Mouse (Mus musculus) cerebellum, adult 2 months (tissue): ENCODE data around the gene Snx33. TPM values are rescaled to one million over a fixed set of nuclear protein-coding genes. Genes with fewer than 3 reads are reported as not detected.

Experiments
- DNase-seq, 2 experiments: peaks; one replicate each; pipeline ENCODE4 v3.0.0; 2021
- H3K27ac ChIP-seq: fragments of 200-500 bp; 2 replicates; pipeline ENCODE4 v1.5.1; 2012; ENCODE audit warnings: low read length, control low read depth, inconsistent platforms; ENCODE audit not compliant: insufficient read depth
- H3K27me3 ChIP-seq: fragments of 200-500 bp; 2 replicates; pipeline ENCODE4 v1.6.1; 2012; ENCODE audit warnings: inconsistent platforms, mild to moderate bottlenecking, low read length, moderate library complexity; ENCODE audit not compliant: control insufficient read depth, insufficient read depth
- H3K4me1 ChIP-seq: fragments of 200-500 bp; 2 replicates; pipeline ENCODE4 v1.6.1; 2011; ENCODE audit warnings: low read length; ENCODE audit not compliant: control insufficient read depth, insufficient read depth
- H3K4me3 ChIP-seq: fragments of 200-500 bp; replicated peaks from 2 replicates; pipeline ENCODE3; 2011; ENCODE audit warnings: mild to moderate bottlenecking, low read depth, low read length, control low read depth; ENCODE audit not compliant: insufficient read depth
- CTCF ChIP-seq: fragments of 200-500 bp; IDR thresholded peaks from 2 replicates; pipeline ENCODE4 v1.5.1; 2011; ENCODE audit warnings: low read depth, mild to moderate bottlenecking, control low read depth, low read length, moderate library complexity, borderline replicate concordance; ENCODE audit not compliant: insufficient read depth
- POLR2A ChIP-seq: fragments of 200-500 bp; IDR thresholded peaks from 2 replicates; pipeline ENCODE4 v1.6.1; 2011; ENCODE audit warnings: low read length, control low read depth, borderline replicate concordance; ENCODE audit not compliant: insufficient read depth
- WGBS: fragments of 180-500 bp; shearing (Covaris S2); methylation state at CpG from one replicate; pipeline ENCODE4 v1.1.7; 2018; 5-methylcytosine and 5-hydroxymethylcytosine counted together
- polyA plus RNA-seq: library from polyadenylated mRNA; depleted of rRNA; stranded (reverse); fragments of >200 nt; gene quantifications from 2 replicates; pipeline ENCODE4 v1.2.3, GENCODE M21; 2012

The Snx33 gene
- polyA plus RNA-seq, 1 experiment, result 10.3 TPM

GRCm38 (mm10) chr9:56886601-56887000 is 41.6 kb downstream of the Snx33 start:
- DNase-seq, result no peak
- TF ChIP-seq CTCF (no peak), POLR2A (no peak)
- Histone ChIP-seq H3K4me3 (no peak overlapping the region), H3K4me1 (peaks cover under 1% of the 10 kb centered on the region), H3K27me3 (no peaks in the 10 kb centered on the region), H3K27ac (no peak overlapping the region)
- WGBS, result 91% methylated on average over 15 of the region's 15 CpGs

GRCm38 (mm10) chr9:56886113-56886512 is 42.1 kb downstream of the Snx33 start:
- no peaks in the 10 kb centered on the region for H3K27me3 ChIP-seq
- no peaks in the 10 kb centered on the region for H3K4me1 ChIP-seq
- TF ChIP-seq POLR2A (no peak), CTCF (no peak)
- H3K27ac ChIP-seq, result no peak overlapping the region
- DNase-seq, result no peak
- WGBS, result 62% methylated on average over 13 of the region's 13 CpGs
- H3K4me3 ChIP-seq, result no peak overlapping the region

- no peaks in the 10 kb centered on the region for H3K4me1 ChIP-seq
- 91% methylated on average over 4 of the region's 4 CpGs for WGBS
- no peaks in the 10 kb centered on the region for H3K27me3 ChIP-seq
- no peak for TF ChIP-seq CTCF
- TF ChIP-seq POLR2A, result no peak
- H3K4me3 ChIP-seq, result no peak overlapping the region
- no peak for DNase-seq
- no peak overlapping the region for H3K27ac ChIP-seq
Measured at GRCm38 (mm10) chr9:56884328-56884727, 43.8 kb downstream of the Snx33 start.

GRCm38 (mm10) chr9:56883470-56883869 is 44.7 kb downstream of the Snx33 start:
- TF ChIP-seq POLR2A, result no peak
- TF ChIP-seq CTCF, result no peak
- DNase-seq, result no peak
- 55% methylated on average over 7 of the region's 7 CpGs for WGBS

GRCm38 (mm10) chr9:56882818-56883217 is 45.4 kb downstream of the Snx33 start:
- Histone ChIP-seq H3K27ac (no peak overlapping the region), H3K27me3 (no peaks in the 10 kb centered on the region), H3K4me3 (no peak overlapping the region), H3K4me1 (no peaks in the 10 kb centered on the region)
- 73% methylated on average over 12 of the region's 12 CpGs for WGBS
- TF ChIP-seq CTCF, result no peak
- no peak for TF ChIP-seq POLR2A
- no peak for DNase-seq

More at GRCm38 (mm10) chr9:56883470-56883869, 44.7 kb downstream of the Snx33 start:
- Histone ChIP-seq H3K4me1 (no peaks in the 10 kb centered on the region), H3K4me3 (no peak overlapping the region), H3K27ac (no peak overlapping the region), H3K27me3 (no peaks in the 10 kb centered on the region)

DNA sequence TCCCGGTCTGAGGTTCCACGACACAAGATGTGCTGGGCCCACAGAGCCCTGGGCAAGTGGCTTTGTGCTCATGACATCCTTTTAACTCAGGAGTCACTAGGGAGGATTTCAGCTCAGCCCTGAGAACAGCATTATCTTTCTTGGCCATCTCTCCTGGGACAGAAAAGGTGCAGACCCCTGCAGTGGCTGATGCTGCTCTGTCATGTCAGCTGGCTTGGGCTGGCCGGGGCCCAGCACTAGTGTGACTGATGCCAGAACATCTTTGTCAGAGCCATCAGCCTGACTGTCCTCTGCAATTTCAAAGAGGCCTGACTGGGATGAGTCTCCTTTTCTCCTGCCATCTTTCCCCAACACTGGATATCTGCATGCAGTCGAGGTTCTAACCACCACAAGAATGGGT is 45.9 kb downstream of the Snx33 start:
- no peak for DNase-seq
- TF ChIP-seq POLR2A (no peak), CTCF (no peak)
- Histone ChIP-seq H3K27me3 (no peaks in the 10 kb centered on the region), H3K4me1 (no peaks in the 10 kb centered on the region), H3K4me3 (no peak overlapping the region), H3K27ac (no peak overlapping the region)
- whole genome bisulfite sequencing, result 56% methylated on average over 4 of the region's 4 CpGs

DNA sequence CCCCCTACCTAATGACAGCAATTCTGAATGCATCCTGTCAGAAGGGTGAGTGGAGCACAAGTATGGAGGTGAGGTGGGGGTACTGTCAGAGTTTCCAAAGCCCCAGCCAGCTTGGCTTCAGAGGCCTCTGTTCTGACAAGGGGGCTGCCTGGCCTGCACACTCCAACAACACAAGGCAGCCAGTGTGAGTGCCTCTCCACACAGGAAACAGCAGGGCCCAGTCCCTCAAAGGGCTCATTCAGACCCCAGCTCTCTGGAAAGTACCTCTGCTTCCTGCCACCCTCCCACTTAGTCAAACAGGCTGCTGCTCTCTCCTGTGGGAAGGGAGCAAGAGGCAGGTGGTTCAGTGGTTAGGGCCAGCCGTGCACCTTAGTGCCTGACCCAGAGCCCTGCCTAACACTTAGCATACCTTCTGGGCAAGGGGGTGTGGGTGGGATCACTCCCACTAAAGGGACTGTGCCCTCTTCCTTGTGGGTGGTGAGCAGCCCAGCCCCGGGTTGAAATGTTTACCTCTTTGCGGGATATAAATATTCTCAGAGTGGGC is 46.6 kb downstream of the Snx33 start:
- TF ChIP-seq CTCF (no peak), POLR2A (no peak)
- no peaks in the 10 kb centered on the region for H3K27me3 ChIP-seq
- H3K4me1 ChIP-seq, result no peaks in the 10 kb centered on the region
- DNase-seq, result no peak
- H3K4me3 ChIP-seq, result no peak overlapping the region
- WGBS, result 70% methylated on average over 3 of the region's 3 CpGs
- H3K27ac ChIP-seq, result no peak overlapping the region

DNA sequence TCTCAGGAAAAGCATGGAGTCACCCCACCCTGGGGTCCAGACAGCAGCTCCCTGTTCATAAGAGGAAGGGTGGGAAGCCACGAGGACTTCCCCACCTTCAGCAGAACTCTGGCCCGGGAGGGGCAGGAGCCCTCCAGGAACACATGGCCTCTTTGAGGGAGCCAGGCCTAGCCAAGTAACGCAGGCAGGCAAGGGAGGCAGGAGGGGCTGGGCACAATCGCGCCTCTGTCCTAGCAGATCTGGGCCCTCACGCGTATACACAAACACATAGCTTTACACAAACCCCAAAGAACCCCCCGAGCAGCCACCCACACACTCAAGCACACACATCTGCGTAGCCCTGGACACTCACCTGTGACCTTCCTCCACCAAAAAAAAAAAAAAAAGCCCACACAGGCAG is 47.4 kb downstream of the Snx33 start:
- Histone ChIP-seq H3K27me3 (no peaks in the 10 kb centered on the region), H3K4me3 (no peak overlapping the region), H3K4me1 (no peaks in the 10 kb centered on the region), H3K27ac (no peak overlapping the region)
- no peak for DNase-seq
- whole genome bisulfite sequencing, result 34% methylated on average over 9 of the region's 9 CpGs
- TF ChIP-seq POLR2A (no peak), CTCF (no peak)

DNA sequence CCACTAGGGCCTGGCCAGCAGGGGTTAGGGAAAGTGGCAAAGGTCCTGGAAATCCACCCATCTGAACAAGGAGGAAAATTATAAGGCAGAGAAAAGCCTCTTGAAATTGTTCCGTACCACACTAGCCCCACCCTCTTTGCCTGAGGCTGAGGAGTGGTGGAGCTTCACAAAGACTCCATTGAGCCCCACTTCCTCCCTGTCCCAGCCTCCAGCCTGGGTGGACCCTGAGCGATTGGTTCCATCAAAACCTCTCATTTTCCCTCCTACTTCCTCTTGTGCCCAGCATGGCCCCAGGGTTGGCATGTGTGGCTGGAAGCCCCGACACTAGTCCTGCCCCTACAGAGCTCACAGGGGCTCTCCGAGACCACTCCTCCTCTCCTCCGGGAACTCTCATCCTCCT is 50.9 kb downstream of the Snx33 start:
- no peak overlapping the region for H3K27ac ChIP-seq
- no peak for DNase-seq
- TF ChIP-seq CTCF (no peak), POLR2A (no peak)
- H3K27me3 ChIP-seq, result no peaks in the 10 kb centered on the region
- WGBS, result 86% methylated on average over 5 of the region's 5 CpGs
- H3K4me3 ChIP-seq, result no peak overlapping the region
- no peaks in the 10 kb centered on the region for H3K4me1 ChIP-seq
